Mouse (Mus musculus): ENCODE measurements around the gene Mllt11. TPM values are rescaled to one million over a fixed set of nuclear protein-coding genes. Genes with fewer than 3 reads are reported as not detected.
"Not testable (repeated sequence)": the region's sequence is repeated elsewhere in the genome, so short reads cannot be mapped to it uniquely, and the experiment has no call there.

Mllt11 gene
- polyA plus RNA-seq, 1 experiment from 2014 or later, result 12.0 TPM

DNA sequence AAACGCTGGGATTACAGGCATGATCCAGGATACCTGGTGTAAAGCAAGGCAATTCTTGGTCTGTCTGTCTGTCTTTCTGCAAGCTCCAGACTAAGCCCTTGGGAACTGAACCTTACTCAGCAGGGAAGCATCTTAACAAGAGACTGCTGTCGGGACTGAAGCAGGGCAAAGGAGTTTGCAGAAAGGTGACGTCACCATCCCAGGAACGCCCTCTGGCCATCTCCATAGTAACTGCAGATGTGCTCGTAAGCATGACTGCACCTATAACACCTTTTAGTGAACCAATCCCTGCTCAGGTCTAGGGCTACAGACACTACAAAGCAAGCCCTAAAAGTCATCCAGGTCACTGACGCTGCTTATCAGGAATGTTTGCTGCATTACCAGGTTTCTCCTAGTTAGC lies 7.7 kb downstream of the Mllt11 start:
- no peaks in the 10 kb centered on the region for H3K9me3 ChIP-seq (replicated peaks)
- peak; percentile 56 for DNase-seq (ENCODE audit: low spot score)
- no peak overlapping the region; the same call in 1 of the 2 replicates for H3K27ac ChIP-seq
- no peaks in the 10 kb centered on the region for H3K27me3 ChIP-seq (ENCODE audit: low read depth, poor library complexity, severe bottlenecking)
- peaks cover 26% of the 10 kb centered on the region for H3K4me1 ChIP-seq
- H3K36me3 ChIP-seq, result peaks cover 66% of the 10 kb centered on the region
- 39% methylated on average over 6 of the region's 6 CpGs for WGBS
- H3K4me3 ChIP-seq, result no peak overlapping the region

DNA sequence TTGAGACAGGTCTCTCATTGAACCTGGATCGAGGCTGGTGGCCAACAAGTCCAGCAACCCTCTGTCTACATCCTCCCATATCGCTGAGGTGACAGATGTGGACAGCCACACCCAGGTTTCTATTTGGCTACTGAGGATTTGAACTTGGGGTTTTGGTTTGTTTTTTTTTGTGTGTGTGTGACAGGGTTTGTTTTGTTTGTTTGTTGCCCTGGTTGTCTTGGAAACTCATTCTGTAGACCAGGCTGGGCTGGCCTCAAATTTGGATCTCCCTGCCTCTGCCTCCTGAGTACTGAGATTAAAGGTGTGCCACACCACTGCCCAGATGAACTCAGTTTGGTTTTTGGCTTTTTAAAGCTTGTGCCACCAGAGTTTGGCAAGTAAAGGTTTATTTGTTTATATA lies 8.9 kb downstream of the Mllt11 start:
- peaks cover 23% of the 10 kb centered on the region for H3K4me1 ChIP-seq
- no peak for DNase-seq (ENCODE audit: low spot score)
- no peak overlapping the region for H3K27ac ChIP-seq
- no peaks in the 10 kb centered on the region for H3K9me3 ChIP-seq (replicated peaks)
- H3K36me3 ChIP-seq, result peaks cover 77% of the 10 kb centered on the region
- no peaks in the 10 kb centered on the region for H3K27me3 ChIP-seq (ENCODE audit: low read depth, poor library complexity, severe bottlenecking)
- 100% methylated on average over 2 of the region's 2 CpGs for WGBS
- H3K4me3 ChIP-seq, result no peak overlapping the region

DNA sequence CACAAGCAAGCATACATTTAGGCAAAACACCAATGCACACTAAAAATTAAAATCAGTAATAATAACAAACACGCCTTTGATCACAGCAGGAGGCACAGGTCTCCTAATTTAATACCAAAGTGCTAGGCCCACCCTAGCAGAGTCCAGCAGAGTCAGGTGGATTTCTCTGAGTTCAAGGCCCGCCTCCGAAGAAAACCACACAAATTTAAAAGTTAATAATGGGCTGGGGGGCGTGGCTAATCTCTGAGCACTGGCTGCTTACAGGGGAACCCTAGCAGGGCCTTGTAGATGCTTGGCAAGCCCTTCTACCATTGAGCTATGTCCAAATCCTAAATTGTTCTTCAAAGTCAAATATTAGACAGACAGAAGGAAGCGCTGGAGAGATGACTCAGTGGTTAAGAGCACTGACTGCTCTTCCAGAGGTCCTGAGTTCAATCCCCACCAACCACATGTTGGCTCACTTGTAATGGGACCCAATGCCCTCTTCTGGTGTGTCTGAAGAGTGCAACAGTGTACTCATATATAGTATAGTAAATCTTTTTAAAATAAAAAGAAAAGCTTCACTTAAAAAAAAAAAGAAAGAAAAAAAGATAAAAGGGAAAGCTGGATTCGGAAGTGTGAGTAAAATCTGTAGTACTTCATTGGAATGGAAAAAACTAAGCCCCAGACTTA lies 13.4 kb downstream of the Mllt11 start:
- Histone ChIP-seq H3K4me3 (peak overlapping the region; percentile 87), H3K27ac (peak overlapping the region; percentile 100), H3K9me3 (replicated peaks) (no peaks in the 10 kb centered on the region), H3K27me3 (ENCODE audit: low read depth, poor library complexity, severe bottlenecking) (no peaks in the 10 kb centered on the region), H3K4me1 (peaks cover 15% of the 10 kb centered on the region; the same call in 1 of the 2 replicates), H3K36me3 (peaks cover 78% of the 10 kb centered on the region)
- no peak for DNase-seq (ENCODE audit: low spot score)
- 75% methylated on average over 6 of the region's 6 CpGs for WGBS

DNA sequence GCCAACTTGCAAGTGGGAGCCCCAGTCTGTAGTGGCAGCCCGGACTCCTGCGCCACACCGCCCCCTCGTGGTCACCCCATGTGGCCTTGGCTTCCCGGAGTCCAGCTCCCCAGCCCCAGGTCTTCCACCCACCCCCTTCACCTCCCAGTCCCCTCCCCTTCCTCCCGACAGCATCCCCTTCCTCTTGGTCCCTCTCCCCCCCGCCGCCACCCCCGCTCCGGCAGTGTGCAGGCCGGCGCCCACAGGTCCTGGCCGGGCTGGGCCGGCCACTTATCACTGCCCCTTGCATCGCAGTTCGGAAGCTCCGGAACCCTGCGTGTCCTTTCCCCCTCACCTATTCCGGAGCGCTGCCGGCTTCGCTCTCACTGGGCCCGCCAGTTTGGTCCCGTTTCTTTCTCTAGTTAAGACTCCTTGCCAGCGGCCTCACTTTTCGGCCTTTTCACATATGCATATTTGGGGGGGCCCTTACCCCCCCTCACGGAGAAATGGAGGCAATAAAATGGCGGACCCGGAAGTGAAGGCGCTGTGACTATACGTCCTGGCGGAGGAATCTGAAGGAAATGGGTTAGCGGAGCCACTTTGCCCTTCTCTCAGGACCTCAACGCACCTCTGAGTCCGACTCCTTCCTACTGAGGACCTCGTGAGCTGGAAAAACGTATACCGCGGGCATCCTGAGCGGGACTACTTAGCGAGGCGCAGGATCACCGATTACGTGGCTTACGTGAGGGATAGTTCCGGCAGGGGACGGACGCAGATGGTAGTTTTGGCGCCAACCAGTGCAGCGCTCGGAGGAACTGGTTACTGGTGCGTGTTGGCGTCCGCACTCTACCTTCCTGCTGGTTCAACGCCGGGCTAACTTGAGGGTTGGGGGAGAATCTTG lies 14.5 kb downstream of the Mllt11 start, which contains the start of gene Gabpb2:
Gene Gabpb2, minus strand, starts transcription at position 662 of the 880 bp plus-strand sequence.
- H3K4me1 ChIP-seq, result peaks cover 15% of the 10 kb centered on the region; the same call in 1 of the 2 replicates
- peak within 1 kb of the TSS; percentile 100 for H3K27ac ChIP-seq
- no peaks in the 10 kb centered on the region for H3K27me3 ChIP-seq (ENCODE audit: low read depth, poor library complexity, severe bottlenecking)
- H3K4me3 ChIP-seq, result peak within 1 kb of the TSS; percentile 87
- no peaks in the 10 kb centered on the region for H3K9me3 ChIP-seq (replicated peaks)
- DNase-seq (ENCODE audit: low spot score), result peak; percentile 98
- peaks cover 74% of the 10 kb centered on the region for H3K36me3 ChIP-seq
- 0% methylated on average over 56 of the region's 56 CpGs for WGBS

DNA sequence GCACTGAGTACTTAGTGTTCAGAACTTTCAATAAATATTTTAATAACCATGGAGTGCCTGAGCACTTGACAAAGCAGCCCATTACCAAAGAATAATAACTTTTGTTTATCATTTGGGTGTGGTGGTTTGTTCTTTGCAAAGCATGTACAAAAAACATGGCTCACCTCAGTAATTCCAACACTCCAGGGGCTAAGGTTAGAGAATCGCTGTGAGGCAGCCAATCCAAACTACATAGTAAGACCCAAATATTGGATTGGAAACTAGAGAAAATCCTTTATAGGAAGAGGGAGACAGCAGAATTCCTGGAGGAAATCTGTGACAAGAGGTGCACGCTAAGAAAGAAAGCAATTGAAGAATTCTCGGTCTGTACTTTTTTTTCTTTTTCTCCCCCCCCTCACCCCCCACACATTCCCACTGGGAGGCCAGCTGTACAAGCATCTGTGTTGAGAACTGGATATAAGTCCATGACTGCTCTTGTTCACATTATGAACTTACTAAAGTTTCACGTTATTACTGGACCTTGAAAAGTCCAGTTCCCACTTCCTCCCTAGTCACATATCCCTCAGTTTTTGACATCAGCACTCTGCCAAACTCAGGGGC lies 15.2 kb downstream of the Mllt11 start:
- Histone ChIP-seq H3K4me1 (peaks cover 15% of the 10 kb centered on the region; the same call in 1 of the 2 replicates), H3K27ac (peak overlapping the region; percentile 100), H3K4me3 (peak overlapping the region; percentile 87), H3K36me3 (peaks cover 75% of the 10 kb centered on the region), H3K27me3 (ENCODE audit: low read depth, poor library complexity, severe bottlenecking) (no peaks in the 10 kb centered on the region), H3K9me3 (replicated peaks) (no peaks in the 10 kb centered on the region)
- 30% methylated on average over 4 of the region's 4 CpGs for WGBS
- no peak for DNase-seq (ENCODE audit: low spot score)

DNA sequence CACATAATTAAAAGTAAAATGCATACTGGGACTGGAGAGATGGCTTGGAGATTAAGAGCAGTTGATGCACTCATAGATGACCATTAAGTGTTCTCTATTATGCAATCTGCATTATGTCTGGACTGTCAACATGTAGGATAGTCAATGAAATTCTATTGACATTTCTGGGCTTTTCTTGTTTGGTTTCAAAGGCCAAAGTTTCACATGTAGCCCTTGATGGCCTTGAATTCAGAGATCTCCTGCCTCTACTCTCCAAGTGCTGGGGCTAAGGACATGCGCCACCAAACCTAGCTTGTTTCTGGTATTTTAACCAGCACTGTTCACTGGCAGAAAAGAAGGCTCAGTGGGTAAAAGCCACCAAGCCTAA lies 18.4 kb downstream of the Mllt11 start:
- WGBS, result 94% methylated on average over 1 of the region's 1 CpGs
- Histone ChIP-seq H3K4me3 (no peak overlapping the region), H3K27ac (no peak overlapping the region), H3K4me1 (peaks cover 15% of the 10 kb centered on the region; the same call in 1 of the 2 replicates), H3K9me3 (replicated peaks) (no peaks in the 10 kb centered on the region), H3K27me3 (ENCODE audit: low read depth, poor library complexity, severe bottlenecking) (no peaks in the 10 kb centered on the region), H3K36me3 (peaks cover 71% of the 10 kb centered on the region)
- DNase-seq (ENCODE audit: low spot score), result no peak

DNA sequence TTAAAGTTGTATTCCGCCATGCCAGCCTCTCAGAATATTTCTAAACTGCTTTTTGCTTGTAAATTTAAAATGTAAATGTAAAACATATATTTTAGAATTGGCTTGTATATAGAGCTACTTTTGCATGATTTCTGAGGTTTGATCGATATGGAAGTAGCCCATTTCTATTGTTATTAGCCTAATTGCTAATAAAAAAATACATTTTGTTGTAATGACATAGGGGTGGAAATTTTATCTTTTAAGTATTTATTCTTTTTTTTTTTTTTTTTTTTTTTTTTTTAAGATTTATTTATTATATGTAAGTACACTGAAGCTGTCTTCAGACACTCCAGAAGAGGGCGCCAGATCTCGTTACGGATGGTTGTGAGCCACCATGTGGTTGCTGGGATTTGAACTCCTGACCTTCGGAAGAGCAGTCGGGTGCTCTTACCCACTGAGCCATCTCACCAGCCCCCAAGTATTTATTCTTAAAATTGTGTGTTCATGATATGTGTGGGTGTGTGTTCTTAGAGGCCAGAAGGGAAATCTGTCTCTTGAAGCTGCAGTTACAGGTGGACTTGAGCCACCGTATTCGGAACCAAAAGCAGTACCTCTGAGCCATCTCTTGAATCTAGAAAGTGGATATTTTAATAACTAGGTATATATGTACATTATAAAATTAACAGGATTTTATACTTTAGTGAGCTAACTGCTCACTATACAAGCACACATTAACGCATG lies 18.9 kb downstream of the Mllt11 start:
- H3K36me3 ChIP-seq, result peaks cover 73% of the 10 kb centered on the region
- DNase-seq (ENCODE audit: low spot score); H3K4me1 ChIP-seq; H3K27me3 ChIP-seq (ENCODE audit: low read depth, poor library complexity, severe bottlenecking); H3K27ac ChIP-seq; H3K4me3 ChIP-seq; H3K9me3 ChIP-seq (replicated peaks): not testable (repeated sequence)
- 94% methylated on average over 8 of the region's 10 CpGs for WGBS

DNA sequence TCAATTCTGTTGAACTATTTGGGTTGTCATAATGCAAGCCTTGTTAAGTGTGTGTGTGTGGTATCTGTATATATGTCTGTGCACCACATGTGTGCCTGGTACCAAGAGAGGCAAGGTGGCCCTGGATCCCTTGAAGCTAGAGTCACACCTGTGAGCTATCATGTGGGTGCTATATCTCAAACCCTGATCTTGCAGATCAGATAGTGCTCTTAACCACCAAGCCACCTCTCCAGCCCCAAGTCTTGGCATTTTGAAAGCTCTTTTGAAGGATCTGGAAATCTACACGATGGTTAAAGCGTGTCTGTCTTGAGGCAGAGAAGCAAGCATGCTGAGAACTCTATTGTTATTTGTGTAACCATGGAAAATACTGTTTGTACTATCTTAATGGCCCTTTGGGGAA lies 21.4 kb downstream of the Mllt11 start:
- Histone ChIP-seq H3K4me3 (no peak overlapping the region), H3K36me3 (peaks cover 87% of the 10 kb centered on the region), H3K27ac (no peak overlapping the region), H3K27me3 (ENCODE audit: low read depth, poor library complexity, severe bottlenecking) (no peaks in the 10 kb centered on the region), H3K4me1 (no peaks in the 10 kb centered on the region), H3K9me3 (replicated peaks) (no peaks in the 10 kb centered on the region)
- no peak for DNase-seq (ENCODE audit: low spot score)
- WGBS, result 92% methylated on average over 2 of the region's 2 CpGs

DNA sequence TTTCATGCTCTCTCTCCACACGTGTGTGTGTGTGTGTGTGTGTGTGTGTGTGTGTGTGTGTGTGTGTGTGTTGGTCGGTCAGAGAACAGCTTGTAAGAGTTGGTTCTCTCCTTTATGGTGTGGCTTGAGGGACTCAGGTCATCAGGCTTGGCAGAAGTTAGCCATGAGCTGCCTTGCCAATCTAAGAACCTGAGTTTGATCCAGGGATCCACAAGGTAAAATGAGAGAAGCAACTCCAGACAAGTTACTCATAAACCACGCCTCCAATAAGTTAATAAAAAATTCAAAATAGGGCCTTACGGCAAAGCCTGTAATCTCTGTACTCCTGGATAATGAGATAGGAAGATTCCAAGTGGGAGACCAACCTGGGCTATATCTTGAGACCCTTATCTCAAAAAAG lies 23.7 kb downstream of the Mllt11 start:
- H3K27me3 ChIP-seq (ENCODE audit: low read depth, poor library complexity, severe bottlenecking), result no peaks in the 10 kb centered on the region
- no peaks in the 10 kb centered on the region for H3K9me3 ChIP-seq (replicated peaks)
- H3K27ac ChIP-seq, result no peak overlapping the region
- H3K4me1 ChIP-seq, result no peaks in the 10 kb centered on the region
- 94% methylated on average over 4 of the region's 4 CpGs for WGBS
- peaks cover 90% of the 10 kb centered on the region for H3K36me3 ChIP-seq
- no peak overlapping the region for H3K4me3 ChIP-seq
- no peak for DNase-seq (ENCODE audit: low spot score)

DNA sequence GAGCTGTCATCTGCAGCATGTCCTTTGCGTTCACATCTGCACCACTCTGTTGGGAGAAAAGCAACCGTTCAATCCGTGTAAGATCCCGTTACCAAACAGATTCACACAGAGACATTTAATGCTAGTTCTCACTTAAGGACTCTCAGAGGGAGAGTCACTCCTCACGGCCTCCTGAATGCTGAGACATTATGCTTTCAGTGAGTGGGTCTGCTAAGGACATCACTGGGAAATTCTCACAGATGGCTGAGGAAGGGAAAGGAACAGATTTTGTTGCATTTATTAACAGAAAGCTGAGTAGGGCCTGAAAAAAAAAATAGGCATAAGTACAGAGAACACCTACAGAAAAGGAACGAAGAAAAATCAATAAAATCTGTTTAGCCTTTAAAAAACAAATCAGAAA lies 28.1 kb downstream of the Mllt11 start:
- H3K4me3 ChIP-seq, result no peak overlapping the region
- DNase-seq (ENCODE audit: low spot score), result no peak
- H3K27me3 ChIP-seq (ENCODE audit: low read depth, poor library complexity, severe bottlenecking), result no peaks in the 10 kb centered on the region
- 94% methylated on average over 6 of the region's 6 CpGs for WGBS
- H3K9me3 ChIP-seq (replicated peaks), result no peaks in the 10 kb centered on the region
- H3K36me3 ChIP-seq, result peaks cover 98% of the 10 kb centered on the region
- H3K4me1 ChIP-seq, result no peaks in the 10 kb centered on the region
- H3K27ac ChIP-seq, result no peak overlapping the region

DNA sequence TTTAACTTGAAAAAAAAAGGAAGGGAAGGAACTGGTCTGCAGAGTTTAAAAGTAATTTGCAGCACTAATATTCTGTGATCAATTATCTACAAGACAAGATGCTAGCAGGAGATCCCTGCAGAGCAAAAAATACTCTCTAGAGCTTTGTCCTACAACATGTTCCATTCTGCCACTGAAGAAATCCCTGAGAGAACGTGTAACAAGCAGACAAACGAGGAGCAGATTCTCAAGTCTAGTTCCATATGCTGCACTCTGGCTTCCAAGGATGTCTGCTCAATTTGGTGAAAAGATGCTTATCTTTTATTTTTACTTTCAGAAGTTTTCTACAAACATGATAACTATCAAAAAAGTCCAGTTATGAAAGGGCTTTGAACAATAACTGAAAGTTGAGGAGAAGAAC lies 31.4 kb downstream of the Mllt11 start:
- H3K9me3 ChIP-seq (replicated peaks), result no peaks in the 10 kb centered on the region
- no peaks in the 10 kb centered on the region for H3K4me1 ChIP-seq
- H3K27ac ChIP-seq, result no peak overlapping the region
- H3K4me3 ChIP-seq, result no peak overlapping the region
- no peak for DNase-seq (ENCODE audit: low spot score)
- no peaks in the 10 kb centered on the region for H3K27me3 ChIP-seq (ENCODE audit: low read depth, poor library complexity, severe bottlenecking)
- WGBS, result 83% methylated on average over 2 of the region's 2 CpGs
- peaks cover 99% of the 10 kb centered on the region for H3K36me3 ChIP-seq

DNA sequence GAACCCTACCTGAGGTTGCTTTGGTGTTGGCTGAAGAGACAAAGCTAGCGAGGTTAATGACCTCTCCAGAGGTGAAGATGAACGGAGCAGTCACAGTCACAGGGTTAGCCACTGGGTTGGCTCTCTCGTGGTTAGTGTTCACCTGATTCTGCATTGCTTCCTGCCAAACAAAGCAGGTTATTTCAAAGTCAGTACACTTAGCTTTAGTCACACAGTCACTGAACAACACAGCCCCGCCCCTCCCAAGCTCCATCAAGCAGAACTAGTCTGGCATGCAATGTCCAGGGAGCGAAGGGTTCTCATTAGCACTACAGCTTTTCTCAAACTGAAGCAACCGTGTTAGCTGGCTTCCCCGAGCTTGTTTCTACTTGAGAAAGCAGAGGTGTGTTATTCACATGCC lies 31.8 kb downstream of the Mllt11 start:
- H3K4me3 ChIP-seq, result no peak overlapping the region
- DNase-seq (ENCODE audit: low spot score), result no peak
- H3K27me3 ChIP-seq (ENCODE audit: low read depth, poor library complexity, severe bottlenecking), result no peaks in the 10 kb centered on the region
- no peaks in the 10 kb centered on the region for H3K4me1 ChIP-seq
- no peak overlapping the region for H3K27ac ChIP-seq
- no peaks in the 10 kb centered on the region for H3K9me3 ChIP-seq (replicated peaks)
- 91% methylated on average over 7 of the region's 7 CpGs for whole genome bisulfite sequencing
- peaks cover 99% of the 10 kb centered on the region for H3K36me3 ChIP-seq

All from limb, embryonic 10.5 days (tissue).